ENCODE assay signal across 12 mouse cellular contexts in genomic region chr4:137665791-137666190, GRCm38 (mm10). TPM values are rescaled to one million over a fixed set of nuclear protein-coding genes. Genes with fewer than 3 reads are reported as not detected.
DNase-seq lines count a peak whose midpoint lies in the region; ATAC-seq and TF ChIP-seq lines count a peak whose summit lies in the region.
"Had no signal": no experiment of that assay in that cellular context is flagged by ENCODE, and none has a peak within 500 bp of the region (broad histone marks: within the 10 kb centered on the region; RNA-seq: fewer than 3 reads in every experiment).

No protein-coding gene starts in this region.

- no peak overlapping the region for H3K4me3 ChIP-seq in embryonic facial prominence, embryonic 13.5 days
- H3K4me3 ChIP-seq in embryonic facial prominence, embryonic 10.5 days: no peak overlapping the region
- peak overlapping the region; percentile 88 for H3K4me3 ChIP-seq in left cerebral cortex, adult 2 months
- peak overlapping the region; percentile 83 for H3K4me3 ChIP-seq in hindbrain, embryonic 15.5 days
- H3K4me3 ChIP-seq in olfactory bulb, adult 2 months (ENCODE audit: insufficient read depth, low read depth, low read length): peak overlapping the region; percentile 11; the same call in 1 of the 2 replicates

- no peak for TF ChIP-seq POLR2A in olfactory bulb, adult 2 months (IDR thresholded peaks at IDR 0.05; ENCODE audit: insufficient read depth, low read depth, low read length)

- WGBS in embryonic facial prominence, embryonic 13.5 days: 90% methylated on average over 5 of the region's 5 CpGs
- 91% methylated on average over 5 of the region's 5 CpGs for WGBS in embryonic facial prominence, embryonic 10.5 days
- 89% methylated on average over 5 of the region's 5 CpGs for WGBS in hindbrain, embryonic 15.5 days
- WGBS in olfactory bulb, adult 2 months: 91% methylated on average over 5 of the region's 5 CpGs

- peaks cover 23% of the 10 kb centered on the region for H3K4me1 ChIP-seq in embryonic facial prominence, embryonic 13.5 days
- H3K4me1 ChIP-seq in embryonic facial prominence, embryonic 10.5 days: peaks cover 27% of the 10 kb centered on the region
- H3K4me1 ChIP-seq in hindbrain, embryonic 15.5 days (replicated peaks): peaks cover 55% of the 10 kb centered on the region
- H3K4me1 ChIP-seq in olfactory bulb, adult 2 months (ENCODE audit: control insufficient read depth, insufficient read depth, low read length): peaks cover 43% of the 10 kb centered on the region

- H3K4me2 ChIP-seq in embryonic facial prominence, embryonic 13.5 days: peak overlapping the region; percentile 93; the same call in 1 of the 2 replicates
- H3K4me2 ChIP-seq in hindbrain, embryonic 15.5 days: peak overlapping the region; percentile 69

- H3K9ac ChIP-seq in embryonic facial prominence, embryonic 13.5 days: no peak overlapping the region
- H3K9ac ChIP-seq in hindbrain, embryonic 15.5 days: peak overlapping the region; percentile 91; the same call in 1 of the 2 replicates

- H3K27me3 ChIP-seq in embryonic facial prominence, embryonic 13.5 days: peaks cover 40% of the 10 kb centered on the region
- peaks cover 59% of the 10 kb centered on the region for H3K27me3 ChIP-seq in embryonic facial prominence, embryonic 10.5 days (replicated peaks; ENCODE audit: low read depth, poor library complexity, severe bottlenecking)
- H3K27me3 ChIP-seq in hindbrain, embryonic 15.5 days: no peaks in the 10 kb centered on the region

- H3K36me3 ChIP-seq in embryonic facial prominence, embryonic 13.5 days: no peaks in the 10 kb centered on the region
- no peaks in the 10 kb centered on the region for H3K36me3 ChIP-seq in embryonic facial prominence, embryonic 10.5 days (replicated peaks)
- H3K36me3 ChIP-seq in hindbrain, embryonic 15.5 days: no peaks in the 10 kb centered on the region
- H3K36me3 ChIP-seq: heart, embryonic 15.5 days had no signal

- intact Hi-C loops in left cerebral cortex, adult 2 months (cut with DNase I): no loop called here

- ATAC-seq in embryonic facial prominence, embryonic 13.5 days (ENCODE audit: insufficient number of reproducible peaks, insufficient read depth, low FRiP score, low TSS enrichment, low read depth): no peak
- ATAC-seq in hindbrain, embryonic 15.5 days (ENCODE audit: low FRiP score, low read depth): no peak

- H3K27ac ChIP-seq in embryonic facial prominence, embryonic 13.5 days: no peak overlapping the region
- no peak overlapping the region for H3K27ac ChIP-seq in embryonic facial prominence, embryonic 10.5 days (replicated peaks)
- peak overlapping the region; percentile 98 for H3K27ac ChIP-seq in left cerebral cortex, adult 2 months
- no peak overlapping the region for H3K27ac ChIP-seq in hindbrain, embryonic 15.5 days (replicated peaks)
- H3K27ac ChIP-seq in olfactory bulb, adult 2 months (ENCODE audit: insufficient read depth, low read depth, low read length): no peak overlapping the region
- H3K27ac ChIP-seq: heart, embryonic 15.5 days had no signal

- no peak for TF ChIP-seq CTCF in left cerebral cortex, adult 2 months (IDR thresholded peaks at IDR 0.05)
- TF ChIP-seq CTCF in olfactory bulb, adult 2 months (IDR thresholded peaks at IDR 0.05; ENCODE audit: insufficient read depth, low read depth, low read length): no peak

- no peak for DNase-seq in embryonic facial prominence, embryonic 10.5 days (ENCODE audit: low spot score)
- no peak for DNase-seq in left cerebral cortex, adult 2 months (ENCODE audit: extremely low spot score in 1 of 2, low spot score in 2 of 2)
- no peak for DNase-seq in left cerebral cortex, adult 9 months (ENCODE audit: low spot score in 2 of 2)
- DNase-seq in lung, postnatal 4 days: no peak
- DNase-seq: embryo, embryonic 11 days; lung, adult 2 months; right cerebral cortex, postnatal 25 days; thymus, postnatal 4 days had no signal

- H3K9me3 ChIP-seq in embryonic facial prominence, embryonic 13.5 days: no peaks in the 10 kb centered on the region
- H3K9me3 ChIP-seq in embryonic facial prominence, embryonic 10.5 days: no peaks in the 10 kb centered on the region
- no peaks in the 10 kb centered on the region for H3K9me3 ChIP-seq in hindbrain, embryonic 15.5 days
- H3K9me3 ChIP-seq: heart, embryonic 15.5 days had no signal

RNA-seq across cellular contexts. Expression of gene Rap1gap, which starts 1.3 kb away (rescaled TPM):
- 15.7 and 17.0 TPM in 2 replicates for polyA plus RNA-seq in embryonic facial prominence, embryonic 13.5 days (2015; fragmentation: Nextera tagmentation; extraction: Ambion mirVana)
- polyA plus RNA-seq in embryonic facial prominence, embryonic 10.5 days (2016; fragmentation: Nextera tagmentation; extraction: Ambion mirVana): 3.8 and 6.9 TPM in 2 replicates
- 100 to 1,000 TPM; 267 to 315 TPM for total RNA-seq in left cerebral cortex, adult 2 months (2021)
- 93.2 and 99.6 TPM in 2 replicates for polyA plus RNA-seq in hindbrain, embryonic 15.5 days (2015; fragmentation: Nextera tagmentation; extraction: Ambion mirVana)
- not detected in 2 replicates for polyA plus RNA-seq in olfactory bulb, adult 2 months (2012; ENCODE audit: insufficient read depth, insufficient read length, low replicate concordance, missing spikeins)

Comparison
In these comparisons a context has a peak if more than half of its experiments do, and no peak if none do; other contexts are left out.
1. H3K4me3 ChIP-seq: peak in left cerebral cortex, adult 2 months (single experiment), hindbrain, embryonic 15.5 days (single experiment) and olfactory bulb, adult 2 months (single experiment); none in embryonic facial prominence, embryonic 13.5 days (single experiment) and embryonic facial prominence, embryonic 10.5 days (single experiment).